Mouse (Mus musculus) liver, embryonic 16.5 days (tissue): ENCODE data around the gene Foxp1. TPM values are rescaled to one million over a fixed set of nuclear protein-coding genes. Genes with fewer than 3 reads are reported as not detected.

Experiments
- ATAC-seq: fragments of 200-750 bp; cut with Nextera tagmentation; 2 replicates; pipeline ENCODE4 v1.8.0; 2017; ENCODE audit warnings: low read depth, mild to moderate bottlenecking, moderate number of reproducible peaks, moderate library complexity
- H3K27ac ChIP-seq: fragments of 300-500 bp; sonication (generic); 2 replicates; pipeline ENCODE4 v1.5.1; 2014; ENCODE audit warnings: mild to moderate bottlenecking, low read length
- H3K27me3 ChIP-seq: fragments of 300-500 bp; sonication (generic); 2 replicates; pipeline ENCODE4 v1.6.1; 2014; ENCODE audit warnings: low read depth, low read length, mixed read lengths; ENCODE audit not compliant: control insufficient read depth, insufficient read depth
- H3K36me3 ChIP-seq: fragments of 300-500 bp; sonication (generic); 2 replicates; pipeline ENCODE4 v1.6.1; 2014; ENCODE audit warnings: mild to moderate bottlenecking; ENCODE audit not compliant: control insufficient read depth, insufficient read depth
- H3K4me1 ChIP-seq: fragments of 300-500 bp; sonication (generic); 2 replicates; pipeline ENCODE4 v1.6.1; 2014; ENCODE audit warnings: low read depth, low read length, mixed read lengths; ENCODE audit not compliant: control insufficient read depth
- H3K4me2 ChIP-seq: fragments of 300-500 bp; sonication (generic); 2 replicates; pipeline ENCODE4 v1.6.1; 2014; ENCODE audit warnings: low read depth, low read length, mixed read lengths
- H3K4me3 ChIP-seq: fragments of 300-500 bp; sonication (generic); 2 replicates; pipeline ENCODE4 v1.5.1; 2014; ENCODE audit warnings: low read depth, mild to moderate bottlenecking, low read length
- H3K9ac ChIP-seq: fragments of 300-500 bp; sonication (generic); 2 replicates; pipeline ENCODE4 v1.6.1; 2014; ENCODE audit warnings: low read depth, low read length
- H3K9me3 ChIP-seq: fragments of 300-500 bp; sonication (generic); replicated peaks from 2 replicates; pipeline ENCODE4 v1.6.1; 2016; ENCODE audit warnings: low read length; ENCODE audit not compliant: control insufficient read depth
- WGBS: fragments of 180-500 bp; shearing (Covaris S2); extraction: QIAGEN DNeasy Blood & Tissue Kit; methylation state at CpG from one replicate; pipeline ENCODE4 v1.1.7; 2014; ENCODE audit not compliant: insufficient replicate concordance; 5-methylcytosine and 5-hydroxymethylcytosine counted together
- polyA plus RNA-seq: library from polyadenylated mRNA; unstranded; fragments of >200 nt; fragmentation: Nextera tagmentation; extraction: Ambion mirVana; gene quantifications from 2 replicates; pipeline ENCODE4 v1.2.1, GENCODE M21; 2015

Gene Foxp1
- polyA plus RNA-seq, 1 experiment from 2014 or later = 13.6 TPM

DNA sequence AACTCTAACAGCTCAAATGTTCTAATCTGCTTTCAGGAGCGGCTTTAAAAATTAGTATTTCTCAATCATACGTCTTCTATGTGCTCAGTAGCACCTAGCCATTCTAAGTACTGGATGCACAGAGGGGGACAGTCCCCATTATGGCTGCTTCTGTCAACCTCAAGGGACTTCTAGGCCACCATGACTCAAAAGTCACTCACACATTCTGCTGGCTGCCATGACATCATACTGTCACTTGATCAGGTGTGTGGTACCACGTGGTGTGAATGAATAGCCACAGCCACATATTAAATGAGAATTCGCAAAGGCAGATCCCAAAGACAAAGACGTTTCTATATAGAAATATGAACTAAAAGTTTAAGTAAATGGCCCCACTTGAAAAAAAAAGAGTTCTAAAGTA lies 247.9 kb downstream of the Foxp1 start:
- Histone ChIP-seq H3K9me3 (no peaks in the 10 kb centered on the region), H3K9ac (no peak overlapping the region), H3K4me1 (peaks cover 11% of the 10 kb centered on the region; the same call in 1 of the 2 replicates), H3K36me3 (no peaks in the 10 kb centered on the region), H3K27ac (no peak overlapping the region), H3K4me3 (no peak overlapping the region), H3K4me2 (no peak overlapping the region), H3K27me3 (no peaks in the 10 kb centered on the region)
- WGBS = 60% methylated on average over 5 of the region's 5 CpGs
- ATAC-seq = no peak

GRCm38 (mm10) chr6:99274222-99274621 lies 248.3 kb downstream of the Foxp1 start:
- Histone ChIP-seq H3K36me3 (no peaks in the 10 kb centered on the region), H3K27me3 (no peaks in the 10 kb centered on the region), H3K9ac (no peak overlapping the region), H3K27ac (no peak overlapping the region), H3K4me1 (peaks cover 11% of the 10 kb centered on the region; the same call in 1 of the 2 replicates), H3K4me2 (no peak overlapping the region), H3K4me3 (no peak overlapping the region), H3K9me3 (no peaks in the 10 kb centered on the region)
- 60% methylated on average over 6 of the region's 6 CpGs for WGBS
- ATAC-seq = no peak

DNA sequence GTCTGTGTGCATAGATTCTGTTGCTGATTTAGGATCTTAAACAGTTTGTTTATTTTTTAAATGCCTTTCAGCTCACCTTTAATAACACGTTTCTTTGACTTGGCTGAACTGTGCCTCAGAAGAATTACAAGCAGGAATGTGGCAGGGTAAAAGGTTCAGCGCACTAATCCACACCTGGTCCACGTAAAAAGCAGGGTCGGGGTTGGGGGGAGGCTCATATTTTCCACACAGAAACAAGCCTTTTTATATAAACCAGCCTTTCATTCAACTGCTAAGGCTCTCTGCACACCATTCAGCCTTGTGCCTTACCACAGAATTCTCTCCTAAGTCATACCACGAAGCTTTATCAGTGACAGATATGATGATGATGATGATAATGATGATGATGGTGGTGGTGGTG lies 249.3 kb downstream of the Foxp1 start:
- 73% methylated on average over 5 of the region's 5 CpGs for WGBS
- no peaks in the 10 kb centered on the region for H3K36me3 ChIP-seq

GRCm38 (mm10) chr6:99272174-99272573 lies 250.3 kb downstream of the Foxp1 start:
- no peaks in the 10 kb centered on the region for H3K27me3 ChIP-seq
- H3K9me3 ChIP-seq = no peaks in the 10 kb centered on the region
- H3K27ac ChIP-seq = no peak overlapping the region
- no peak overlapping the region for H3K4me2 ChIP-seq
- 0 out of 2 replicates have a peak, but pooled peaks have one; percentile 7 for ATAC-seq
- no peak overlapping the region for H3K4me3 ChIP-seq
- no peaks in the 10 kb centered on the region for H3K36me3 ChIP-seq
- peaks cover 11% of the 10 kb centered on the region; the same call in 1 of the 2 replicates for H3K4me1 ChIP-seq
- WGBS = 51% methylated on average over 3 of the region's 3 CpGs
- no peak overlapping the region for H3K9ac ChIP-seq

More for the DNA sequence above, 249.3 kb downstream of the Foxp1 start:
- no peak overlapping the region for H3K4me2 ChIP-seq
- H3K27ac ChIP-seq = no peak overlapping the region
- no peak overlapping the region for H3K4me3 ChIP-seq
- H3K9me3 ChIP-seq = no peaks in the 10 kb centered on the region
- no peak for ATAC-seq
- H3K27me3 ChIP-seq = no peaks in the 10 kb centered on the region
- no peak overlapping the region for H3K9ac ChIP-seq
- peaks cover 11% of the 10 kb centered on the region; the same call in 1 of the 2 replicates for H3K4me1 ChIP-seq

DNA sequence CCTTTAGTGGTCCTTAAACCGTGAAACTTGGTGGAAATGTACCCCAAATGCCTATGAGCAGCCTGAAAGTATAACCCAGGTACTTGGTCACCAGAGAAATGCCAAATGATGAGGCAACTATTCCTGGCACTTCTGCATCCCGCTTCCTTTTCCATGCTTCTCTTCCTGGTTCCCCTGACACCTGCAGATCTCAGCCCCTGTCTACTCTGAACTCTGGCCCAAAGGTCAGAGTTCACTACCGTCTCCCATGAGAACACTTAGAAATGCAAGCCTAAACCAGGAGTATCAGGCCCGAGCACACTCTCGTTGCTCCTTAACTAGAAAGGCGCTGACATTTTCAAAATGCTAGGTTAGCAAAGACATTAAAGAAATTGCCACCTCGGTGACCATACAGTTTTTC lies 250.8 kb downstream of the Foxp1 start:
- no peak overlapping the region for H3K27ac ChIP-seq
- H3K4me1 ChIP-seq = peaks cover 11% of the 10 kb centered on the region; the same call in 1 of the 2 replicates
- no peaks in the 10 kb centered on the region for H3K27me3 ChIP-seq
- no peak overlapping the region for H3K9ac ChIP-seq
- H3K9me3 ChIP-seq = no peaks in the 10 kb centered on the region
- no peaks in the 10 kb centered on the region for H3K36me3 ChIP-seq
- no peak overlapping the region for H3K4me3 ChIP-seq
- H3K4me2 ChIP-seq = no peak overlapping the region
- 64% methylated on average over 7 of the region's 7 CpGs for WGBS
- ATAC-seq = no peak

DNA sequence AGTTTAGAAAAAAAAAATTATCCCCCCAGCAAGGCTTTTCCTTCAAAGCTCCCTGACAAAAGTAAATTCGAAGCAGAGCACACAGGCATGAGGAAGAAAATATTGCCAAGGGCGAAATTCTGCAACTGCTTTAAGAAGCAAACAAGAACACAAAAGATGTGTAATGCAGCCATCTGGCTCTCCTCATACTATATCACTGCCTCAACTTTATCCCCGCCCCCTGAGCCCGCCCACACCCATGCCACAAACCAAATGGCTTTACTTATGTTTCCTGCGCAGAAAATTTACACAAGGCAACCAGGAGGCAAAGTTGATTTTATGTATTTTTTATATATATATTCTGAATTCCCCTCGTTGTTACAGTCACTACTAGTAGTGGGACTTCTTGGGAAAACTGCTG lies 252.6 kb downstream of the Foxp1 start:
- 42% methylated on average over 6 of the region's 6 CpGs for WGBS
- no peak for ATAC-seq
- no peaks in the 10 kb centered on the region for H3K9me3 ChIP-seq

DNA sequence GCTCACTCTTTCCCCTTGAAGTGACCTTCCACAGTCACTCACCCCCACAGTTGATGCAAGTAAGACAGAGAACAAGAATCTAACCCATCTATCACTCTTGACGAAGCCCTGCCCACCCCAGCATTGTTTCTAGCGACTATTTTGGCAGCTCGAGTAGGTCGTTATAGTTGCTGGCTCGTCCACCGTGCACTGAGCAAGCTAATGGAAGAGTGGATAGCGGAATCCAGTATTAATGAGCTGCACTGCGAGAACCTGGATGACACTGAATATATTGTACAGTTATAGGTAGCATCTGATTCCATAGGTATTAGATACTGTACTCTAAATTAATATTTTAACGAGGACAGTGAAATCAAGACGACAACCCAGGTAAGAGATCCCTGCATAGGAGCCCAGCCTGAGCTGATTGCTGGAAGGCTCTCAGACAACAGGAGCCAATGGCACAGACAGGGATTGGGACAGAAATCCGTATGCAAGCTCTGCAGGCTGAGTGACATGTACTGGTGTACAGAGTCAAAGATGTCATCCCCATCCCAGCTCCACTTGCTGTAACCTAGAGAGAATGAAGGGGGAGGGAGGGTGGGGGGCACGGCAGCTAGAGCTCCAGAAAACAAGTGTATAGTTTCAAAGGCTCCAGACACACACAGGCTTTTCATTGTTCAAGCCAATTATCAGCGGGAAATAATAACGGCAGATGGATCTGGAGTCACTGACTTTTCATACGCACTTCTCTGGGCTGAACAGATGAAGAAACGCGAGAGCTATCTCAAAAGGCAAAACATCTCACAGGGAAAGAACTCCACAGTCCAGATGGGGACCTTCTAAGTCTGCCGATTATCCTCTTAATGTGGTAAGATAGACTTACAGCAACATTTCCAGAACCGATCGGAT lies 254.1 kb downstream of the Foxp1 start:
- Histone ChIP-seq H3K9me3 (no peaks in the 10 kb centered on the region), H3K4me3 (no peak overlapping the region), H3K27ac (no peak overlapping the region), H3K36me3 (no peaks in the 10 kb centered on the region), H3K9ac (no peak overlapping the region), H3K4me1 (peaks cover 14% of the 10 kb centered on the region; the same call in 1 of the 2 replicates), H3K4me2 (no peak overlapping the region), H3K27me3 (no peaks in the 10 kb centered on the region)
- no peak for ATAC-seq
- WGBS = 72% methylated on average over 20 of the region's 20 CpGs

More for the DNA sequence above, 252.6 kb downstream of the Foxp1 start:
- H3K4me1 ChIP-seq = peaks cover 13% of the 10 kb centered on the region; the same call in 1 of the 2 replicates
- H3K36me3 ChIP-seq = no peaks in the 10 kb centered on the region
- H3K27ac ChIP-seq = no peak overlapping the region
- H3K4me3 ChIP-seq = no peak overlapping the region
- H3K4me2 ChIP-seq = no peak overlapping the region
- no peaks in the 10 kb centered on the region for H3K27me3 ChIP-seq
- H3K9ac ChIP-seq = no peak overlapping the region

DNA sequence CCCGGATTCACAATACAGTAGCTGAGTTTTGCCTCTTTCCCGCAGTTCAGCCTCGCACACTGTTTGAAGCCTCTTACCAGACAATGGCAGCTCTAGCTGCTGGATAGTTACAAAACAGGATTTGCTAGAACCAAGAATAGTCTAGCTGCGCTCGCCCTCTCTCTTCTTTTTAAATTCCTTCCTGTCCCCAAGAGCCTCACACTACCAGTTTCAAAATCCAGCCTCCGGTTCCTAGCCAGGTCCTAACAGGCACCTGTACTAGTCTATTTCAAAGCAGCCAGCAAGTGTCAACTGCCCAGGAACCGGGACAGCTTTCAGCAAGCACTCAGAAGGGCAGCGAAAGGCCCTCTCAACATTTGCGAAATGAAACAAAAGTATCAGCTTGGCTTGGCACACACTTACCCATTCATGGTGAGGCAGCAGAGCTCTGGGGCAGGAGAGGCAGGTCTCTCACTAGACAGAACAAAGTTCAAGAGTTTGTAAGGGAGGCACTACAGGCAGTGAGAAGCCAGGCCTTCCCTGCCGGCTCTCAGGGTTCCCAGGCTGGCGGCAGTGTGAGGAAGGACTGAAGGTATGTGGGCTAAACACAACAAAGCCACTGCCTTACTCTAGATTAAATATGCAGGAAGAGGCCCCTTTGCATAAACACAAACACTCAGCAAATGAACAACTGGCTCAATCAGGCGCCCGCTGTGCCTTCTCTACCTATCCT lies 256.4 kb downstream of the Foxp1 start:
- H3K4me2 ChIP-seq = peak overlapping the region; percentile 47
- no peaks in the 10 kb centered on the region for H3K27me3 ChIP-seq
- H3K4me1 ChIP-seq = peaks cover 8% of the 10 kb centered on the region; the same call in 1 of the 2 replicates
- no peaks in the 10 kb centered on the region for H3K36me3 ChIP-seq
- H3K27ac ChIP-seq = peak overlapping the region; percentile 63
- H3K9ac ChIP-seq = peak overlapping the region; percentile 1; the same call in 1 of the 2 replicates
- 0 out of 2 replicates have a peak, but pooled peaks have one; percentile 39 for ATAC-seq
- 17% methylated on average over 13 of the region's 13 CpGs for WGBS
- no peaks in the 10 kb centered on the region for H3K9me3 ChIP-seq
- peak overlapping the region; percentile 28 for H3K4me3 ChIP-seq
